Mouse (Mus musculus): ENCODE results near the gene Rap1gap.

Rap1gap gene

GRCm38 (mm10) chr4:137774013-137774412 is 109.5 kb downstream of the Rap1gap start:
- DNase-seq (ENCODE audit: low spot score in 2 of 2), result no peak

- no peak for DNase-seq (ENCODE audit: low spot score in 2 of 2)
Observed at GRCm38 (mm10) chr4:137774505-137774904, 110.0 kb downstream of the Rap1gap start.

- no peak for DNase-seq (ENCODE audit: low spot score in 2 of 2)
Observed at GRCm38 (mm10) chr4:137777866-137778265, 113.3 kb downstream of the Rap1gap start.

GRCm38 (mm10) chr4:137778397-137779184 is 114.1 kb downstream of the Rap1gap start:
- DNase-seq (ENCODE audit: low spot score in 2 of 2), result no peak

All from right cerebral cortex, postnatal 36 days (tissue).